In genomic region chrX:78202220-78202619, GRCm38 (mm10) we compare ENCODE assay signal across 3 mouse cellular contexts.
DNase-seq lines count a peak whose midpoint lies in the region.

No protein-coding gene starts in this region.

- DNase-seq in ES-CJ7 (ENCODE audit: low read depth, low spot score) = peak; percentile 24
- DNase-seq in R1 (ENCODE audit: low read depth, low spot score) = peak; percentile 51
- peak; percentile 46 for DNase-seq in ZHBTc4 (ENCODE audit: low read depth, low spot score)
